8 mouse cellular contexts compared by ENCODE assay signal in genomic region chr4:55531096-55531855, GRCm38 (mm10). TPM values are rescaled to one million over a fixed set of nuclear protein-coding genes. Genes with fewer than 3 reads are reported as not detected.
DNase-seq lines count a peak whose midpoint lies in the region; ATAC-seq and TF ChIP-seq lines count a peak whose summit lies in the region.

No protein-coding gene starts in this region.

- peak; percentile 61 to 68 for DNase-seq in B cell, adult 2 months
- peak; percentile 77 for DNase-seq in NIH3T3 (ENCODE audit: low read depth)
- no peak for DNase-seq in heart, postnatal 0 days (ENCODE audit: low spot score)
- peak; percentile 17 to 66 for DNase-seq in kidney, postnatal 36 days
- DNase-seq in midbrain, embryonic 14.5 days = peak; percentile 61
- DNase-seq in stomach, postnatal 0 days (ENCODE audit: low spot score) = peak; percentile 67
- DNase-seq in frontal cortex, postnatal 36 days (ENCODE audit: low spot score in 2 of 2) = no peak

- TF ChIP-seq CTCF in embryonic fibroblast, embryonic 13.5 days (IDR thresholded peaks at IDR 0.05; ENCODE audit: borderline replicate concordance, insufficient read depth, low read length) = peak; percentile 53; the same call in 1 of the 2 replicates
- peak; percentile 34 for TF ChIP-seq CTCF in heart, postnatal 0 days (IDR thresholded peaks at IDR 0.05; ENCODE audit: low read depth)
- TF ChIP-seq CTCF in stomach, postnatal 0 days (IDR thresholded peaks at IDR 0.05; ENCODE audit: low read depth) = peak; percentile 66

- ATAC-seq in heart, postnatal 0 days (ENCODE audit: insufficient read depth, low read depth) = no peak; the same call in 1 of the 2 replicates
- ATAC-seq in midbrain, embryonic 14.5 days (ENCODE audit: low FRiP score, low TSS enrichment) = no peak
- peak; percentile 8; the same call in 1 of the 2 replicates for ATAC-seq in stomach, postnatal 0 days (ENCODE audit: low FRiP score, low TSS enrichment)

- H3K9ac ChIP-seq in heart, postnatal 0 days (replicated peaks; ENCODE audit: low read depth, low read length) = peak overlapping the region; percentile 76
- H3K9ac ChIP-seq in midbrain, embryonic 14.5 days (replicated peaks; ENCODE audit: low read length) = peak overlapping the region; percentile 49; the same call in 1 of the 2 replicates
- peak overlapping the region; percentile 91 for H3K9ac ChIP-seq in stomach, postnatal 0 days (ENCODE audit: low read length)

- TF ChIP-seq EP300 in heart, postnatal 0 days (IDR thresholded peaks at IDR 0.05; ENCODE audit: low read depth) = no peak
- no peak for TF ChIP-seq EP300 in stomach, postnatal 0 days (optimal IDR thresholded peaks at IDR 0.05)

- peak overlapping the region; percentile 52 for H3K27ac ChIP-seq in embryonic fibroblast, embryonic 13.5 days (ENCODE audit: insufficient read depth, low read length)
- peak overlapping the region; percentile 93 for H3K27ac ChIP-seq in heart, postnatal 0 days (ENCODE audit: low read depth)
- no peak overlapping the region for H3K27ac ChIP-seq in midbrain, embryonic 14.5 days (replicated peaks; ENCODE audit: low read depth, low read length)
- peak overlapping the region; percentile 90 for H3K27ac ChIP-seq in stomach, postnatal 0 days (replicated peaks)

- H3K27me3 ChIP-seq in heart, postnatal 0 days (ENCODE audit: control insufficient read depth, insufficient read depth, low read length) = 0 out of 2 replicates have a peak, but pooled peaks cover 1% of the 10 kb centered on the region
- H3K27me3 ChIP-seq in midbrain, embryonic 14.5 days (ENCODE audit: control insufficient read depth, insufficient read depth, low read length) = peaks cover 38% of the 10 kb centered on the region
- H3K27me3 ChIP-seq in stomach, postnatal 0 days (ENCODE audit: control insufficient read depth, insufficient read depth, low read length) = no peaks in the 10 kb centered on the region

- no peak for TF ChIP-seq POLR2A in embryonic fibroblast, embryonic 13.5 days (IDR thresholded peaks at IDR 0.05; ENCODE audit: low read depth, low read length)

- peak overlapping the region; percentile 87 for H3K4me2 ChIP-seq in heart, postnatal 0 days (ENCODE audit: low read depth, low read length)
- peak overlapping the region; percentile 96 for H3K4me2 ChIP-seq in midbrain, embryonic 14.5 days (ENCODE audit: low read length)
- H3K4me2 ChIP-seq in stomach, postnatal 0 days (replicated peaks; ENCODE audit: low read depth) = peak overlapping the region; percentile 71

- under 1% methylated on average over 56 of the region's 56 CpGs for WGBS in heart, postnatal 0 days
- under 1% methylated on average over 56 of the region's 56 CpGs for WGBS in midbrain, embryonic 14.5 days
- WGBS in stomach, postnatal 0 days = under 1% methylated on average over 56 of the region's 56 CpGs

- H3K4me1 ChIP-seq in embryonic fibroblast, embryonic 13.5 days (ENCODE audit: control insufficient read depth, insufficient read depth, low read length) = peaks cover 2% of the 10 kb centered on the region; the same call in 1 of the 2 replicates
- H3K4me1 ChIP-seq in heart, postnatal 0 days (ENCODE audit: control insufficient read depth, insufficient read depth) = 0 out of 2 replicates have a peak, but pooled peaks cover 8% of the 10 kb centered on the region
- peaks cover 29% of the 10 kb centered on the region for H3K4me1 ChIP-seq in midbrain, embryonic 14.5 days (ENCODE audit: control insufficient read depth, insufficient read depth, low read length)
- no peaks in the 10 kb centered on the region for H3K4me1 ChIP-seq in stomach, postnatal 0 days (replicated peaks; ENCODE audit: control insufficient read depth, insufficient read depth)

- no peaks in the 10 kb centered on the region for H3K36me3 ChIP-seq in heart, postnatal 0 days (replicated peaks; ENCODE audit: control insufficient read depth, insufficient read depth, low read length)
- H3K36me3 ChIP-seq in midbrain, embryonic 14.5 days (ENCODE audit: control insufficient read depth, insufficient read depth, low read length) = no peaks in the 10 kb centered on the region
- peaks cover 2% of the 10 kb centered on the region; the same call in 1 of the 2 replicates for H3K36me3 ChIP-seq in stomach, postnatal 0 days (ENCODE audit: control insufficient read depth, insufficient read depth, low read length)

- peak overlapping the region; percentile 90 for H3K4me3 ChIP-seq in embryonic fibroblast, embryonic 13.5 days (ENCODE audit: insufficient read depth, low read length)
- peak overlapping the region; percentile 69 for H3K4me3 ChIP-seq in heart, postnatal 0 days (ENCODE audit: low read depth, low read length)
- H3K4me3 ChIP-seq in midbrain, embryonic 14.5 days (replicated peaks; ENCODE audit: low read depth, low read length) = peak overlapping the region; percentile 59
- H3K4me3 ChIP-seq in stomach, postnatal 0 days (ENCODE audit: low read depth, low read length) = peak overlapping the region; percentile 85

- H3K9me3 ChIP-seq in heart, postnatal 0 days (replicated peaks; ENCODE audit: control insufficient read depth, low read length) = no peaks in the 10 kb centered on the region
- no peaks in the 10 kb centered on the region for H3K9me3 ChIP-seq in midbrain, embryonic 14.5 days (ENCODE audit: control insufficient read depth, low read length)
- no peaks in the 10 kb centered on the region for H3K9me3 ChIP-seq in stomach, postnatal 0 days (ENCODE audit: control insufficient read depth, low read length)

RNA-seq across cellular contexts. Expression of gene Klf4, which starts 1.0 kb away (rescaled TPM):
- polyA plus RNA-seq in embryonic fibroblast, embryonic 13.5 days (2011; ENCODE audit: insufficient read length, low read depth, missing spikeins) = 36.5 and 49.2 TPM in 2 replicates
- total RNA-seq in heart, postnatal 0 days (2014; rRNA removed; ENCODE audit: low replicate concordance) = 17.9 and 24.6 TPM in 2 replicates
- polyA plus RNA-seq in heart, postnatal 0 days (2015; fragmentation: Nextera tagmentation; extraction: Ambion mirVana) = 6.2 and 6.5 TPM in 2 replicates
- 1.4 and 2.2 TPM in 2 replicates for polyA plus RNA-seq in midbrain, embryonic 14.5 days (2014; fragmentation: Nextera tagmentation; extraction: Ambion mirVana)
- polyA plus RNA-seq in stomach, postnatal 0 days (2015; fragmentation: Nextera tagmentation; extraction: Ambion mirVana) = 87.8 and 99.3 TPM in 2 replicates

Comparison
In these comparisons a context has a peak if more than half of its experiments do, and no peak if none do; other contexts are left out.
1. DNase-seq: peak in B cell, adult 2 months (2 of 2), NIH3T3 (single experiment), kidney, postnatal 36 days (2 of 2), midbrain, embryonic 14.5 days (single experiment) and stomach, postnatal 0 days (single experiment); none in heart, postnatal 0 days (single experiment) and frontal cortex, postnatal 36 days (0 of 2).
2. Peak in every context shown above with its lines, with median percentiles within 50 percentile points of each other: H3K4me3 ChIP-seq, CTCF ChIP-seq, H3K4me2 ChIP-seq and H3K9ac ChIP-seq.